9 mouse cellular contexts compared by ENCODE assay signal in the genomic region with DNA sequence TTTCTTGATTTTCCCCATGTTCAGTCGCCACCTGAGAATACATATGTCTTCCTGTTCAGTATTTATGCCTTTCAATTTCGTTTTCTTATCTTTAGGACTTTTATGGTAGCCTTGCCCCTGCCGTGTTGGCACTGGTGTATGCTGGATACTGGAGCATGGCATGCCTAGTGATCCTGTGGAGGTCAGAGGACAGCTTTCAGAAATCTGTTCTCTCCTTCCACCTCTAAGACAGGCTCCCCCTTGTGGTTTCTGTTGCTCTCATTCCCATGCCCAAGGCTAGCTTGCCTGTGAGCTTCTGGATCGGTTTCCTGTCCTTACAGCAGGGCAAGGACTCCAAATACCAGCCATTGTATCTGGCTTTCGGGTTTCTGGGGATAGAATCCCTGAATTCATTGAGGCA. TPM values are rescaled to one million over a fixed set of nuclear protein-coding genes. Genes with fewer than 3 reads are reported as not detected.
A peak's percentile ranks its signal among the peaks of the same experiment; 100 is the strongest.
DNase-seq lines count a peak whose midpoint lies in the region; ATAC-seq and TF ChIP-seq lines count a peak whose summit lies in the region.
"Had no signal": no experiment of that assay in that cellular context is flagged by ENCODE, and none has a peak within 500 bp of the region (broad histone marks: within the 10 kb centered on the region; RNA-seq: fewer than 3 reads in every experiment).

No protein-coding gene starts in this region.

- no peak for TF ChIP-seq EP300 in stomach, postnatal 0 days (optimal IDR thresholded peaks at IDR 0.05)

- H3K9me3 ChIP-seq in forebrain, embryonic 14.5 days (replicated peaks; ENCODE audit: control insufficient read depth, low read length): no peaks in the 10 kb centered on the region
- H3K9me3 ChIP-seq in forebrain, embryonic 16.5 days (ENCODE audit: control insufficient read depth, low read length): no peaks in the 10 kb centered on the region
- no peaks in the 10 kb centered on the region for H3K9me3 ChIP-seq in stomach, postnatal 0 days (ENCODE audit: control insufficient read depth, low read length)
- H3K9me3 ChIP-seq: G1E had no signal

- no peak overlapping the region for H3K4me2 ChIP-seq in forebrain, embryonic 14.5 days (ENCODE audit: low read length)
- H3K4me2 ChIP-seq in forebrain, embryonic 16.5 days (ENCODE audit: low read length): no peak overlapping the region
- H3K4me2 ChIP-seq in stomach, postnatal 0 days (replicated peaks; ENCODE audit: low read depth): no peak overlapping the region

- H3K36me3 ChIP-seq in forebrain, embryonic 14.5 days (ENCODE audit: control insufficient read depth, insufficient read depth, low read length): peaks cover 9% of the 10 kb centered on the region
- peaks cover 5% of the 10 kb centered on the region; the same call in 1 of the 2 replicates for H3K36me3 ChIP-seq in forebrain, embryonic 16.5 days (ENCODE audit: control insufficient read depth, insufficient read depth)
- no peaks in the 10 kb centered on the region for H3K36me3 ChIP-seq in stomach, postnatal 0 days (ENCODE audit: control insufficient read depth, insufficient read depth, low read length)

- peak; percentile 67 for TF ChIP-seq CTCF in stomach, postnatal 0 days (IDR thresholded peaks at IDR 0.05; ENCODE audit: low read depth)

- H3K27me3 ChIP-seq in forebrain, embryonic 14.5 days (replicated peaks; ENCODE audit: control insufficient read depth, insufficient read depth, low read length): no peaks in the 10 kb centered on the region
- H3K27me3 ChIP-seq in forebrain, embryonic 16.5 days (replicated peaks; ENCODE audit: control insufficient read depth, insufficient read depth, low read length): no peaks in the 10 kb centered on the region
- no peaks in the 10 kb centered on the region for H3K27me3 ChIP-seq in stomach, postnatal 0 days (ENCODE audit: control insufficient read depth, insufficient read depth, low read length)

- no peaks in the 10 kb centered on the region for H3K4me1 ChIP-seq in forebrain, embryonic 14.5 days (ENCODE audit: control insufficient read depth, insufficient read depth, low read length)
- no peaks in the 10 kb centered on the region for H3K4me1 ChIP-seq in forebrain, embryonic 16.5 days (replicated peaks; ENCODE audit: control insufficient read depth, insufficient read depth, low read length)
- H3K4me1 ChIP-seq in stomach, postnatal 0 days (replicated peaks; ENCODE audit: control insufficient read depth, insufficient read depth): no peaks in the 10 kb centered on the region

- no peak overlapping the region for H3K9ac ChIP-seq in forebrain, embryonic 14.5 days (ENCODE audit: low read length)
- no peak overlapping the region for H3K9ac ChIP-seq in forebrain, embryonic 16.5 days (replicated peaks; ENCODE audit: low read depth, low read length)
- no peak overlapping the region for H3K9ac ChIP-seq in stomach, postnatal 0 days (ENCODE audit: low read length)

- ATAC-seq in forebrain, embryonic 14.5 days: no peak
- no peak for ATAC-seq in forebrain, embryonic 16.5 days
- ATAC-seq in stomach, postnatal 0 days (ENCODE audit: low FRiP score, low TSS enrichment): no peak
- no peak for ATAC-seq in inflammation-experienced regulatory T-cells, adult 6 months

- 40% methylated on average over 5 of the region's 5 CpGs for WGBS in forebrain, embryonic 14.5 days
- 35% methylated on average over 5 of the region's 5 CpGs for WGBS in forebrain, embryonic 16.5 days
- WGBS in stomach, postnatal 0 days: 35% methylated on average over 5 of the region's 5 CpGs

- peak; percentile 34 for DNase-seq in forebrain, embryonic 14.5 days (ENCODE audit: low spot score)
- peak; percentile 49 for DNase-seq in thymus, postnatal 4 days
- no peak for DNase-seq in thymus, postnatal 0 days (ENCODE audit: low spot score)
- DNase-seq in kidney, adult 8-10 months: peak; percentile 43 to 64
- DNase-seq in stomach, postnatal 0 days (ENCODE audit: low spot score): peak; percentile 44
- DNase-seq in gastrocnemius, postnatal 4 days (ENCODE audit: low spot score in 2 of 2): no peak

- H3K27ac ChIP-seq in forebrain, embryonic 14.5 days (ENCODE audit: low read depth, low read length): no peak overlapping the region
- no peak overlapping the region for H3K27ac ChIP-seq in forebrain, embryonic 16.5 days (ENCODE audit: low read length)
- H3K27ac ChIP-seq in stomach, postnatal 0 days (replicated peaks): no peak overlapping the region

- H3K4me3 ChIP-seq in forebrain, embryonic 14.5 days (ENCODE audit: low read depth, low read length): no peak overlapping the region
- H3K4me3 ChIP-seq in forebrain, embryonic 16.5 days (replicated peaks; ENCODE audit: low read length): no peak overlapping the region
- H3K4me3 ChIP-seq in stomach, postnatal 0 days (ENCODE audit: low read depth, low read length): no peak overlapping the region

RNA-seq across cellular contexts. Expression of a gene that starts 12.0 kb away (rescaled TPM):
- polyA plus RNA-seq in forebrain, embryonic 14.5 days (2014; fragmentation: Nextera tagmentation; extraction: Ambion mirVana): 145 and 146 TPM in 2 replicates
- polyA plus RNA-seq in forebrain, embryonic 16.5 days (2015; fragmentation: Nextera tagmentation; extraction: Ambion mirVana): 130 and 151 TPM in 2 replicates
- 222 and 235 TPM in 2 replicates for polyA plus RNA-seq in thymus, postnatal 0 days (2015; fragmentation: Nextera tagmentation; extraction: Ambion mirVana)
- 65.8 and 69.3 TPM in 2 replicates for polyA plus RNA-seq in stomach, postnatal 0 days (2015; fragmentation: Nextera tagmentation; extraction: Ambion mirVana)
- 10 to 100 TPM; 33.2 to 64.7 (median 37.8) TPM for polyA plus RNA-seq in inflammation-experienced regulatory T-cells, adult 6 months (2017; shearing (Covaris generic))
- 10 to 100 TPM; 75.5 to 81.2 TPM for total RNA-seq in gastrocnemius, postnatal 4 days (2021)

RNA-seq across cellular contexts. Expression of a gene that starts 38.6 kb away (rescaled TPM):
- polyA plus RNA-seq in forebrain, embryonic 14.5 days (2014; fragmentation: Nextera tagmentation; extraction: Ambion mirVana): 30.7 and 46.9 TPM in 2 replicates
- 49.1 and 53.2 TPM in 2 replicates for polyA plus RNA-seq in forebrain, embryonic 16.5 days (2015; fragmentation: Nextera tagmentation; extraction: Ambion mirVana)
- polyA plus RNA-seq in thymus, postnatal 0 days (2015; fragmentation: Nextera tagmentation; extraction: Ambion mirVana): 14.0 and 19.1 TPM in 2 replicates
- 14.7 and 15.5 TPM in 2 replicates for polyA plus RNA-seq in stomach, postnatal 0 days (2015; fragmentation: Nextera tagmentation; extraction: Ambion mirVana)
- 10 to 100 TPM; 24.1 to 28.8 (median 26.7) TPM for polyA plus RNA-seq in inflammation-experienced regulatory T-cells, adult 6 months (2017; shearing (Covaris generic))
- total RNA-seq in gastrocnemius, postnatal 4 days (2021): 10 to 100 TPM; 21.7 to 22.6 TPM

RNA-seq across cellular contexts. Expression of a gene that starts 38.7 kb away (rescaled TPM):
- polyA plus RNA-seq in forebrain, embryonic 14.5 days (2014; fragmentation: Nextera tagmentation; extraction: Ambion mirVana): 33.4 and 38.5 TPM in 2 replicates
- 40.8 TPM in 2 replicates for polyA plus RNA-seq in forebrain, embryonic 16.5 days (2015; fragmentation: Nextera tagmentation; extraction: Ambion mirVana)
- polyA plus RNA-seq in thymus, postnatal 0 days (2015; fragmentation: Nextera tagmentation; extraction: Ambion mirVana): 21.9 and 24.2 TPM in 2 replicates
- 9.6 and 9.9 TPM in 2 replicates for polyA plus RNA-seq in stomach, postnatal 0 days (2015; fragmentation: Nextera tagmentation; extraction: Ambion mirVana)
- 10 to 100 TPM; 16.0 to 25.2 (median 22.4) TPM for polyA plus RNA-seq in inflammation-experienced regulatory T-cells, adult 6 months (2017; shearing (Covaris generic))
- total RNA-seq in gastrocnemius, postnatal 4 days (2021): 10 to 100 TPM; 28.5 to 29.2 TPM

Comparison
In these comparisons a context has a peak if more than half of its experiments do, and no peak if none do; other contexts are left out.
1. DNase-seq: peak in forebrain, embryonic 14.5 days (single experiment), thymus, postnatal 4 days (single experiment), kidney, adult 8-10 months (2 of 2) and stomach, postnatal 0 days (single experiment); none in thymus, postnatal 0 days (single experiment) and gastrocnemius, postnatal 4 days (0 of 2).